Mouse (Mus musculus): ENCODE measurements around the gene Pacsin2. TPM values are rescaled to one million over a fixed set of nuclear protein-coding genes. Genes with fewer than 3 reads are reported as not detected.
"Not testable (repeated sequence)": the region's sequence is repeated elsewhere in the genome, so short reads cannot be mapped to it uniquely, and the experiment has no call there.

Pacsin2 gene
- polyA plus RNA-seq, 1 experiment from 2014 or later: 53.0 TPM

DNA sequence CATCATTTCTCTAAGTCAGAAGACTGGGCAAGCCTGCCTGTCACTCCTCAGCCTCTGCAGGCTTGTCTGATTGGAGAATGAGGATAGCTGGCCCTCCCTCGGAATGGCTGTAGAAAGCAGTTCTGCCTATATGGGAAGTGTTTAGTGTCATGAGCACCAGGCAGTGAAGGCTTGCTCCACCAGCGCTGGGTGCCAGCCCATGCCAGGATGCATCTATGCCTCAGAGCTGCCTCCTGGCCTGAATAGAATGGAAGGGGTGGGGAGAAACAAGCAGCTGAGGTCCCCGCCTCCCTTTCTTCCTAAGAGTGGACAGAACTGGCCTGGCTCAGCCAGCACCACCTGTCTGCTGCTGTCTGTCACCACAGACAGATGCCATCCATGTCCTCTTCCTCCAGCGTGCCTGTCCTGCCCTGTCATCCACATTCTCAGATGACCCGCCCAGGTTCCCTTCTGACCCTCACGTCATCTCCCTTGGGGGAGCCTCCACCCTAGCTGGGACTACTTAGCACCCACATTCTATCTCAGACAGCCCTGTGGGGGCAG, 4.9 kb upstream of the Pacsin2 start:
- ATAC-seq (ENCODE audit: insufficient number of reproducible peaks, insufficient read depth, low FRiP score, low read depth): no peak
- WGBS: 50% methylated on average over 6 of the region's 6 CpGs

DNA sequence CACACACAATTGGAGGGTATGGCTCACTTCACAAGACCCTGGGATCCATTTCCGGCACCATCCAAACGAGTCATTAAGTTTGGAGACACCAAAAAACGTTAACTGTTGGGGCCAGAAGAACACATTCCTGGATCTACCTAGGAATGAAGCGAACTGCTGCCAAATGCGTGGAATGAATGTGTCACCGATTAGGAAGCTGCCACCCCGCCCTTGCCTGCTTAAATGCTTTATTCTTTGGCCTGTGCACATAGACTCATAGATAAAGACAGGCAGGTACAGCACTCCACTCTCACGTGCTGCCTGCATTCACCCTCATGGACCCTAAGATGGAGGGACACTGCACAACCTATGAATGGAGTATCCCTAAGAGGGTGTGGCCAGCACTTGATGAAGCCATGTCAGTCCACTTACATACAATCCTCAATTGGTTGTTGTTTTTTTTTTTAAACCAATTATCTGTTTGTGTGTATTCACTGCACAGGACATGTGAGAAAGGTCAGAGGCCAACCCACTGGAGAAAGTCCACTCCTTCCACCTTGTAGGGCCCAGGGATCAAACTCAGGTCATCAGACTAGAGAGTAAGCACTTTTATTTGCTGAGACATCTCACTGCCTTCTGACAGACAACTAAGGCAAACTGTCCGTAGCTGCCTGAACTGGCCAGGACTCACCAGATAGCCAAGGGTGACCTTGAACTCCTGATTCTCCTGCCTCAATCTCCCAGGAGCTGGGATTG, 3.0 kb upstream of the Pacsin2 start:
- Histone ChIP-seq H3K9me3 (ENCODE audit: control insufficient read depth, low read length) (no peaks in the 10 kb centered on the region), H3K4me1 (ENCODE audit: control insufficient read depth in 2 of 2, insufficient read depth in 2 of 2, low read length in 2 of 2) (peaks cover 13 to 22% of the 10 kb centered on the region in 2 experiments), H3K27me3 (ENCODE audit: control insufficient read depth, insufficient read depth, low read length) (no peaks in the 10 kb centered on the region), H3K9ac (ENCODE audit: low read length) (no peak overlapping the region), H3K27ac (replicated peaks in 1 of 2; ENCODE audit: control insufficient read depth in 1 of 2, insufficient read depth in 1 of 2, low read depth in 2 of 2, low read length in 2 of 2) (no peak overlapping the region), H3K4me2 (ENCODE audit: low read length) (no peak overlapping the region), H3K4me3 (ENCODE audit: control insufficient read depth in 1 of 2, insufficient read depth in 1 of 2, low read depth in 1 of 2, low read length in 2 of 2) (no peak overlapping the region), H3K36me3 (ENCODE audit: control insufficient read depth, insufficient read depth, low read length) (no peaks in the 10 kb centered on the region)
- WGBS: 75% methylated on average over 9 of the region's 9 CpGs
- ATAC-seq (ENCODE audit: insufficient number of reproducible peaks, insufficient read depth, low FRiP score, low read depth): no peak

More for the DNA sequence above, 4.9 kb upstream of the Pacsin2 start:
- H3K4me3 ChIP-seq (ENCODE audit: control insufficient read depth in 1 of 2, insufficient read depth in 1 of 2, low read depth in 1 of 2, low read length in 2 of 2): no peak overlapping the region
- H3K4me1 ChIP-seq (ENCODE audit: control insufficient read depth in 2 of 2, insufficient read depth in 2 of 2, low read length in 2 of 2): peaks cover 16 to 18% of the 10 kb centered on the region in 2 experiments
- no peaks in the 10 kb centered on the region for H3K9me3 ChIP-seq (ENCODE audit: control insufficient read depth, low read length)
- H3K9ac ChIP-seq (ENCODE audit: low read length): no peak overlapping the region
- H3K27me3 ChIP-seq (ENCODE audit: control insufficient read depth, insufficient read depth, low read length): no peaks in the 10 kb centered on the region
- H3K27ac ChIP-seq (replicated peaks in 1 of 2; ENCODE audit: control insufficient read depth in 1 of 2, insufficient read depth in 1 of 2, low read depth in 2 of 2, low read length in 2 of 2): no peak overlapping the region
- H3K4me2 ChIP-seq (ENCODE audit: low read length): no peak overlapping the region
- no peaks in the 10 kb centered on the region for H3K36me3 ChIP-seq (ENCODE audit: control insufficient read depth, insufficient read depth, low read length)

DNA sequence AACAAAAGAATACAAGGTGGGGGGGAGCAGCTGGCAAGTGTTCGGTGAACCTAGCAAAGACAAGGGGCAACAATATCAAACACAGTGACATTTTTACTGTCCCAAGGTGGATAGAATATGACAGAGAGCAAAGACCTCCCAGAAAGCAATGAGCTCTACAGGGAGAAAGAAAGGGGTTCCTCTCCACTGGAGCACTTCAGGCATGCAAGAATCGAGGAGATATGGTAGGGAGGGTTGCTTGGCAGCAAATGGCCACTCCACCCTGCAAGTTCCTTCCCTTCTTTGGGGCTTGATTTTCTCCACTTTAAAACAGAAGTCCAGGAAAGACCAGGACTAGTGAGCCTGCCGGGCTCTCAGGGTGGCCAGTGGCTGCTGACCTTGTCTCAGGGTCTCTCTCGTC, 1.9 kb upstream of the Pacsin2 start:
- Histone ChIP-seq H3K4me3 (ENCODE audit: control insufficient read depth in 1 of 2, insufficient read depth in 1 of 2, low read depth in 1 of 2, low read length in 2 of 2) (no peak overlapping the region), H3K27me3 (ENCODE audit: control insufficient read depth, insufficient read depth, low read length) (no peaks in the 10 kb centered on the region), H3K27ac (replicated peaks in 1 of 2; ENCODE audit: control insufficient read depth in 1 of 2, insufficient read depth in 1 of 2, low read depth in 2 of 2, low read length in 2 of 2) (no peak overlapping the region), H3K4me1 (ENCODE audit: control insufficient read depth in 2 of 2, insufficient read depth in 2 of 2, low read length in 2 of 2) (peaks cover 8 to 18% of the 10 kb centered on the region in 2 experiments), H3K9ac (ENCODE audit: low read length) (no peak overlapping the region), H3K9me3 (ENCODE audit: control insufficient read depth, low read length) (no peaks in the 10 kb centered on the region), H3K36me3 (ENCODE audit: control insufficient read depth, insufficient read depth, low read length) (no peaks in the 10 kb centered on the region), H3K4me2 (ENCODE audit: low read length) (no peak overlapping the region)
- ATAC-seq (ENCODE audit: insufficient number of reproducible peaks, insufficient read depth, low FRiP score, low read depth): no peak
- WGBS: 60% methylated on average over 4 of the region's 4 CpGs

DNA sequence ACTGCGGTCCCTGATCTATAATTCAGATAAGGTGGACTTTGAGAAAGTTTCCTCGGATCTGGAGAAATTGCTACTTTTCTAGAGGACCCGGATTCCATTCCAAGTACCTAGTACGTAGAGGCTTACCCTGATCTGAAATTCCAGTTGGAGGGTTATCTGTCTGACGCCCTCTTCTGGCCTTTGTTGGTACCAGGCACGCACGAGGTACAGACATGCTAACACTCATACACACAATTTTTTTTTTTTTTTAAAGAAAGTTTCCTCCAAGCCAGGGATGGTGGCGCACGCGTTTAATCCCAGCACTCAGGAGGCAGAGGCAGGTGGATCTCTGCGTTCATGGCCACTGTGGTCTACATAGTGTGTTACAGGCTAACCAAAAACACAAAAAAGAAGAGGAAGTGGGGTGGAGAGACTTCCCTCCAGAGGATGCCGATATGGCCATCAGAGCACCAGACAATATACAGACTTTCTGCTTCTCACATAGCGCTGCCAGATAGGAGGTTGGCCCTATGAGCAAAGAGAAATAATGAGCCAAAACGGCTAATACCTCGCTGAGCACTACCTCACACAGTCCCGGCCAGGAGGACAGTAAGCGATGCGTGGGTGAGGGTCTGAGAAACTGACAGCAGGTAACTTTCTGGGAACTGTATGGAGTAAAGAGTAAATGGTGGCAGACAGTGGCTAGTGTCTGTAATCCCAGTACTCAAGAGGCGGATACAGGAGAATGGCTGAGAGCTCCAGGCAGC, 672 bp upstream of the Pacsin2 start:
- Histone ChIP-seq H3K4me2 (ENCODE audit: low read length) (peak overlapping the region; percentile 14; the same call in 1 of the 2 replicates), H3K4me1 (ENCODE audit: control insufficient read depth in 2 of 2, insufficient read depth in 2 of 2, low read length in 2 of 2) (peaks cover 8 to 18% of the 10 kb centered on the region in 2 experiments), H3K36me3 (ENCODE audit: control insufficient read depth, insufficient read depth, low read length) (no peaks in the 10 kb centered on the region), H3K9me3 (ENCODE audit: control insufficient read depth, low read length) (no peaks in the 10 kb centered on the region), H3K27me3 (ENCODE audit: control insufficient read depth, insufficient read depth, low read length) (no peaks in the 10 kb centered on the region), H3K27ac (replicated peaks in 1 of 2; ENCODE audit: control insufficient read depth in 1 of 2, insufficient read depth in 1 of 2, low read depth in 2 of 2, low read length in 2 of 2) (no peak overlapping the region; a peak in 1 of 4 replicates), H3K9ac (ENCODE audit: low read length) (no peak overlapping the region), H3K4me3 (ENCODE audit: control insufficient read depth in 1 of 2, insufficient read depth in 1 of 2, low read depth in 1 of 2, low read length in 2 of 2) (peak overlapping the region; percentile 3 to 79; a peak in 2 of 4 replicates)
- 76% methylated on average over 19 of the region's 19 CpGs for WGBS
- no peak for ATAC-seq (ENCODE audit: insufficient number of reproducible peaks, insufficient read depth, low FRiP score, low read depth)

DNA sequence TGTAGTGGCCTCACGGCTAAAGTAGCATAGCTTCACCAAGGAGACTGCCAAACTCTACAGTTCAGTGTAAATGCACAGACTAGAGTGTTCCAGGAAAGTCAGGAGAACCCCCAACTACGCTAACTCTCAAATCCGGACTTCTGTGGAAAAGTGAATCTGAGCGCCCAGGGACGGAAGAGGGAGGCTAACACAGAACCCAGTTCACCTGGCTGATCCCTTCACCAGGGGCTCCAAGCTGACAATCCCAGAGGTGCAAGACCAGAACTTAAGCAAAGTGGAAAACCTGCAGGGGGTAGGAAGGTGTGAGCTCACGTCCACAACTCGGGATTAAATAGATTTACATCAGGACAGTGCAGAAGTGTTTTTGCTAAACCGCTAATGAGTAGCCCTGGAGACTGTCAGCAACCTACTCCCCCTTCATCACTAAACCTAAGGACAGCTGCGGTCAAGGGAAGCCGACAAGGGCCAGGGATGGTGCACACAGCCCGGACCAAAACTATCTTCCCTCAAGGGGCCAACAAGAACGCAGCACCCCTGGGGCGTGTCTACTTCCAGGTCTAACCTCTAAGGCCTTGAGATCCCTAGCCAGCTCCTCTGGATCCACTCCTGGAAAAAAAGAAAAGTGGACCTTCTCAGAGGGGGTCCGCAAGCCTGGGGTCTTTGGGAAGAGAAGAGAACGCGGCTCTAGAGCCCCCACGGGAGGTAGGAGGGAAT, 880 bp downstream of the Pacsin2 start:
- H3K4me3 ChIP-seq (ENCODE audit: control insufficient read depth in 1 of 2, insufficient read depth in 1 of 2, low read depth in 1 of 2, low read length in 2 of 2): peak overlapping the region; percentile 79 to 87
- no peaks in the 10 kb centered on the region for H3K27me3 ChIP-seq (ENCODE audit: control insufficient read depth, insufficient read depth, low read length)
- WGBS: 4% methylated on average over 17 of the region's 17 CpGs

DNA sequence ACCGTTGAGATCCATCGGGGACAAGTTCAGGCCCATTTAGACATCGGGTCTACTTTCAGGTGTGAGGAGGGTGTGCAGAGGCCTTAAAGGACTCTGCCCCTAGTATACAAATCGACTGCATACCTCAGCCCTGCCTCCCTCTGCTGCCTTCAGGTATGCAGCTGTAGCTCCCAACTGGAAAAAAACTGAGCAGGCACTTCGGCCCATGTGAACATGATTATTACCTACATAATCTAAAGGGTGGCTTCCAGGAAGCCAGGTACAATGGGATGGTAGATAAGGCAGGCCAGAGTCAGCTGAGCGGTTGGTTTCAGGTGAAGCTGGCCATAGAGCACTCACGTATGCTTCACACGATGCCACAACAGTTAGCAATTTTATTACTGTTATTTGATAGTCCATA, 2.1 kb downstream of the Pacsin2 start:
- peak overlapping the region; percentile 81 for H3K4me2 ChIP-seq (ENCODE audit: low read length)
- 87% methylated on average over 8 of the region's 8 CpGs for WGBS

More for the DNA sequence above, 880 bp downstream of the Pacsin2 start:
- H3K4me2 ChIP-seq (ENCODE audit: low read length): peak overlapping the region; percentile 81
- H3K9ac ChIP-seq (ENCODE audit: low read length): peak overlapping the region; percentile 84
- no peaks in the 10 kb centered on the region for H3K9me3 ChIP-seq (ENCODE audit: control insufficient read depth, low read length)
- peaks cover 5 to 18% of the 10 kb centered on the region in 2 experiments for H3K4me1 ChIP-seq (ENCODE audit: control insufficient read depth in 2 of 2, insufficient read depth in 2 of 2, low read length in 2 of 2)
- no peaks in the 10 kb centered on the region for H3K36me3 ChIP-seq (ENCODE audit: control insufficient read depth, insufficient read depth, low read length)
- ATAC-seq (ENCODE audit: insufficient number of reproducible peaks, insufficient read depth, low FRiP score, low read depth): no peak
- peak overlapping the region; percentile 60 to 80 for H3K27ac ChIP-seq (replicated peaks in 1 of 2; ENCODE audit: control insufficient read depth in 1 of 2, insufficient read depth in 1 of 2, low read depth in 2 of 2, low read length in 2 of 2)

DNA sequence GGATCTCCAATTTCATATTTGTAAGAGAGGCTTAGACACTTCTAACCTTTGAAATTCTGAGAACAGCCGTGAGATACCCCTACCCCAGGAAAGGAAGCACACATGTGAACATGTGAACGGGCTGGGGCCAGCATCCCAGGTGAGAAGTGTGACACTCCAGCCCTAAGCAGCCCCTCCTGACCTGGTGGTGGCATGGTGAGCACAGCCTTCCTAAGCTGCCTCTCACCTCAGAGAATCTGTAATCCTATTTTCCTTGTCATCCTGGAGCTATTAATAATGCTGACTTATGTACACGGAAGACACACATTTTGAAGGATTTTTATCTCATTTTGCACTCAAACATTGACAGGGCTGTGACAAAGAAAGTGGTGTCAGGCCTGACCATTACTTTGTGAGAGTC, 3.5 kb downstream of the Pacsin2 start:
- Histone ChIP-seq H3K9me3 (ENCODE audit: control insufficient read depth, low read length) (no peaks in the 10 kb centered on the region), H3K4me3 (ENCODE audit: control insufficient read depth in 1 of 2, insufficient read depth in 1 of 2, low read depth in 1 of 2, low read length in 2 of 2) (no peak overlapping the region), H3K9ac (ENCODE audit: low read length) (no peak overlapping the region), H3K4me2 (ENCODE audit: low read length) (no peak overlapping the region), H3K36me3 (ENCODE audit: control insufficient read depth, insufficient read depth, low read length) (no peaks in the 10 kb centered on the region), H3K27ac (replicated peaks in 1 of 2; ENCODE audit: control insufficient read depth in 1 of 2, insufficient read depth in 1 of 2, low read depth in 2 of 2, low read length in 2 of 2) (no peak overlapping the region), H3K4me1 (ENCODE audit: control insufficient read depth in 2 of 2, insufficient read depth in 2 of 2, low read length in 2 of 2) (peaks cover 5 to 27% of the 10 kb centered on the region in 2 experiments), H3K27me3 (ENCODE audit: control insufficient read depth, insufficient read depth, low read length) (no peaks in the 10 kb centered on the region)
- ATAC-seq (ENCODE audit: insufficient number of reproducible peaks, insufficient read depth, low FRiP score, low read depth): no peak
- 69% methylated on average over 3 of the region's 3 CpGs for WGBS

More for the DNA sequence above, 2.1 kb downstream of the Pacsin2 start:
- not testable (repeated sequence) for ATAC-seq (ENCODE audit: insufficient number of reproducible peaks, insufficient read depth, low FRiP score, low read depth); H3K9me3 ChIP-seq (ENCODE audit: control insufficient read depth, low read length); H3K9ac ChIP-seq (ENCODE audit: low read length); H3K27me3 ChIP-seq (ENCODE audit: control insufficient read depth, insufficient read depth, low read length); H3K27ac ChIP-seq (replicated peaks in 1 of 2; ENCODE audit: control insufficient read depth in 1 of 2, insufficient read depth in 1 of 2, low read depth in 2 of 2, low read length in 2 of 2); H3K36me3 ChIP-seq (ENCODE audit: control insufficient read depth, insufficient read depth, low read length)
- H3K4me3 ChIP-seq (ENCODE audit: control insufficient read depth in 1 of 2, insufficient read depth in 1 of 2, low read depth in 1 of 2, low read length in 2 of 2): peak overlapping the region in 1 of 2 experiments; percentile 79; a peak in 1 of 4 replicates
- peaks cover 5 to 22% of the 10 kb centered on the region in 2 experiments for H3K4me1 ChIP-seq (ENCODE audit: control insufficient read depth in 2 of 2, insufficient read depth in 2 of 2, low read length in 2 of 2)

Measured in heart, embryonic 14.5 days (tissue).